Mouse (Mus musculus): ENCODE data around the gene Gipr. TPM values are rescaled to one million over a fixed set of nuclear protein-coding genes. Genes with fewer than 3 reads are reported as not detected.

Gipr gene
- polyA plus RNA-seq, 1 experiment from 2014 or later: 0.76 TPM

- Histone ChIP-seq H3K9me3 (ENCODE audit: control insufficient read depth, low read length) (no peaks in the 10 kb centered on the region), H3K9ac (ENCODE audit: low read length) (no peak overlapping the region), H3K4me1 (ENCODE audit: control insufficient read depth, insufficient read depth, low read length) (no peaks in the 10 kb centered on the region; the same call in 1 of the 2 replicates), H3K27me3 (ENCODE audit: control insufficient read depth, insufficient read depth, low read length) (peaks cover 13% of the 10 kb centered on the region), H3K27ac (ENCODE audit: low read depth, low read length) (no peak overlapping the region), H3K36me3 (ENCODE audit: control insufficient read depth, insufficient read depth, low read length) (no peaks in the 10 kb centered on the region; the same call in 1 of the 2 replicates), H3K4me2 (ENCODE audit: low read depth) (no peak overlapping the region), H3K4me3 (ENCODE audit: low read depth, low read length) (no peak overlapping the region)
- ATAC-seq (ENCODE audit: insufficient read depth, low FRiP score, low TSS enrichment) (no peak), DNase-seq (ENCODE audit: low spot score) (no peak)
- WGBS: 84% methylated on average over 2 of the region's 2 CpGs
Measured at GRCm38 (mm10) chr7:19184250-19184649, 18.3 kb upstream of the Gipr start.

- Histone ChIP-seq H3K9me3 (ENCODE audit: control insufficient read depth, low read length) (no peaks in the 10 kb centered on the region), H3K9ac (ENCODE audit: low read length) (peak overlapping the region; percentile 52), H3K4me1 (ENCODE audit: control insufficient read depth, insufficient read depth, low read length) (peaks cover 2% of the 10 kb centered on the region; the same call in 1 of the 2 replicates), H3K27me3 (ENCODE audit: control insufficient read depth, insufficient read depth, low read length) (peaks cover 38% of the 10 kb centered on the region), H3K4me3 (ENCODE audit: low read depth, low read length) (peak overlapping the region; percentile 37), H3K27ac (ENCODE audit: low read depth, low read length) (no peak overlapping the region), H3K4me2 (ENCODE audit: low read depth) (peak overlapping the region; percentile 60), H3K36me3 (ENCODE audit: control insufficient read depth, insufficient read depth, low read length) (no peaks in the 10 kb centered on the region)
- ATAC-seq (ENCODE audit: insufficient read depth, low FRiP score, low TSS enrichment) (no peak), DNase-seq (ENCODE audit: low spot score) (peak; percentile 68)
- WGBS: 2% methylated on average over 26 of the region's 27 CpGs
Measured at GRCm38 (mm10) chr7:19180862-19181429, 15.0 kb upstream of the Gipr start.

- WGBS: 40% methylated on average over 6 of the region's 6 CpGs
- Histone ChIP-seq H3K4me2 (ENCODE audit: low read depth) (peak overlapping the region; percentile 33; the same call in 1 of the 2 replicates), H3K27ac (ENCODE audit: low read depth, low read length) (no peak overlapping the region), H3K4me1 (ENCODE audit: control insufficient read depth, insufficient read depth, low read length) (peaks cover 2% of the 10 kb centered on the region; the same call in 1 of the 2 replicates), H3K4me3 (ENCODE audit: low read depth, low read length) (no peak overlapping the region; the same call in 1 of the 2 replicates), H3K36me3 (ENCODE audit: control insufficient read depth, insufficient read depth, low read length) (no peaks in the 10 kb centered on the region), H3K27me3 (ENCODE audit: control insufficient read depth, insufficient read depth, low read length) (peaks cover 45% of the 10 kb centered on the region), H3K9me3 (ENCODE audit: control insufficient read depth, low read length) (no peaks in the 10 kb centered on the region), H3K9ac (ENCODE audit: low read length) (no peak overlapping the region)
- ATAC-seq (ENCODE audit: insufficient read depth, low FRiP score, low TSS enrichment): no peak
- DNase-seq (ENCODE audit: low spot score): peak; percentile 6
Measured at GRCm38 (mm10) chr7:19179936-19180335, 14.0 kb upstream of the Gipr start.

GRCm38 (mm10) chr7:19179173-19179572, 13.2 kb upstream of the Gipr start:
- no peaks in the 10 kb centered on the region for H3K36me3 ChIP-seq (ENCODE audit: control insufficient read depth, insufficient read depth, low read length)
- ATAC-seq (ENCODE audit: insufficient read depth, low FRiP score, low TSS enrichment) (no peak), DNase-seq (ENCODE audit: low spot score) (peak; percentile 83)
- peak overlapping the region; percentile 33 for H3K4me2 ChIP-seq (ENCODE audit: low read depth)
- H3K4me3 ChIP-seq (ENCODE audit: low read depth, low read length): peak overlapping the region; percentile 24
- H3K27me3 ChIP-seq (ENCODE audit: control insufficient read depth, insufficient read depth, low read length): peaks cover 48% of the 10 kb centered on the region
- H3K9me3 ChIP-seq (ENCODE audit: control insufficient read depth, low read length): no peaks in the 10 kb centered on the region
- H3K27ac ChIP-seq (ENCODE audit: low read depth, low read length): no peak overlapping the region
- WGBS: under 1% methylated on average over 31 of the region's 32 CpGs
- H3K4me1 ChIP-seq (ENCODE audit: control insufficient read depth, insufficient read depth, low read length): peaks cover 2% of the 10 kb centered on the region; the same call in 1 of the 2 replicates
- H3K9ac ChIP-seq (ENCODE audit: low read length): no peak overlapping the region

GRCm38 (mm10) chr7:19178443-19179092, 12.6 kb upstream of the Gipr start:
- 8% methylated on average over 27 of the region's 27 CpGs for WGBS
- Histone ChIP-seq H3K27me3 (ENCODE audit: control insufficient read depth, insufficient read depth, low read length) (peaks cover 48% of the 10 kb centered on the region), H3K36me3 (ENCODE audit: control insufficient read depth, insufficient read depth, low read length) (no peaks in the 10 kb centered on the region), H3K9ac (ENCODE audit: low read length) (no peak overlapping the region), H3K27ac (ENCODE audit: low read depth, low read length) (no peak overlapping the region), H3K9me3 (ENCODE audit: control insufficient read depth, low read length) (no peaks in the 10 kb centered on the region), H3K4me1 (ENCODE audit: control insufficient read depth, insufficient read depth, low read length) (peaks cover 2% of the 10 kb centered on the region; the same call in 1 of the 2 replicates), H3K4me2 (ENCODE audit: low read depth) (peak overlapping the region; percentile 33), H3K4me3 (ENCODE audit: low read depth, low read length) (peak overlapping the region; percentile 24; the same call in 1 of the 2 replicates)
- ATAC-seq (ENCODE audit: insufficient read depth, low FRiP score, low TSS enrichment): no peak
- peak; percentile 81 for DNase-seq (ENCODE audit: low spot score)

GRCm38 (mm10) chr7:19178035-19178434, 12.1 kb upstream of the Gipr start:
- H3K27me3 ChIP-seq (ENCODE audit: control insufficient read depth, insufficient read depth, low read length): peaks cover 48% of the 10 kb centered on the region
- H3K4me2 ChIP-seq (ENCODE audit: low read depth): peak overlapping the region; percentile 15
- no peak for ATAC-seq (ENCODE audit: insufficient read depth, low FRiP score, low TSS enrichment)
- 10% methylated on average over 18 of the region's 18 CpGs for WGBS
- DNase-seq (ENCODE audit: low spot score): no peak
- no peak overlapping the region for H3K27ac ChIP-seq (ENCODE audit: low read depth, low read length)
- peaks cover 2% of the 10 kb centered on the region; the same call in 1 of the 2 replicates for H3K4me1 ChIP-seq (ENCODE audit: control insufficient read depth, insufficient read depth, low read length)
- no peak overlapping the region for H3K9ac ChIP-seq (ENCODE audit: low read length)
- H3K4me3 ChIP-seq (ENCODE audit: low read depth, low read length): 0 out of 2 replicates have a peak overlapping the region, but pooled peaks have one; percentile 14
- H3K9me3 ChIP-seq (ENCODE audit: control insufficient read depth, low read length): no peaks in the 10 kb centered on the region
- H3K36me3 ChIP-seq (ENCODE audit: control insufficient read depth, insufficient read depth, low read length): no peaks in the 10 kb centered on the region

- H3K27me3 ChIP-seq (ENCODE audit: control insufficient read depth, insufficient read depth, low read length): peaks cover 48% of the 10 kb centered on the region
- DNase-seq (ENCODE audit: low spot score) (no peak), ATAC-seq (ENCODE audit: insufficient read depth, low FRiP score, low TSS enrichment) (no peak)
- H3K9me3 ChIP-seq (ENCODE audit: control insufficient read depth, low read length): no peaks in the 10 kb centered on the region
- H3K4me3 ChIP-seq (ENCODE audit: low read depth, low read length): peak overlapping the region; percentile 35
- H3K4me1 ChIP-seq (ENCODE audit: control insufficient read depth, insufficient read depth, low read length): peaks cover 2% of the 10 kb centered on the region; the same call in 1 of the 2 replicates
- peak overlapping the region; percentile 57 for H3K4me2 ChIP-seq (ENCODE audit: low read depth)
- 54% methylated on average over 7 of the region's 7 CpGs for WGBS
- H3K27ac ChIP-seq (ENCODE audit: low read depth, low read length): no peak overlapping the region
- no peaks in the 10 kb centered on the region for H3K36me3 ChIP-seq (ENCODE audit: control insufficient read depth, insufficient read depth, low read length)
- H3K9ac ChIP-seq (ENCODE audit: low read length): no peak overlapping the region; the same call in 1 of the 2 replicates
Measured at GRCm38 (mm10) chr7:19177216-19177615, 11.3 kb upstream of the Gipr start.

- Histone ChIP-seq H3K4me3 (ENCODE audit: low read depth, low read length) (peak overlapping the region; percentile 35), H3K4me1 (ENCODE audit: control insufficient read depth, insufficient read depth, low read length) (peaks cover 2% of the 10 kb centered on the region; the same call in 1 of the 2 replicates), H3K4me2 (ENCODE audit: low read depth) (peak overlapping the region; percentile 57), H3K36me3 (ENCODE audit: control insufficient read depth, insufficient read depth, low read length) (no peaks in the 10 kb centered on the region), H3K9me3 (ENCODE audit: control insufficient read depth, low read length) (no peaks in the 10 kb centered on the region), H3K27me3 (ENCODE audit: control insufficient read depth, insufficient read depth, low read length) (peaks cover 48% of the 10 kb centered on the region), H3K27ac (ENCODE audit: low read depth, low read length) (no peak overlapping the region), H3K9ac (ENCODE audit: low read length) (peak overlapping the region; percentile 54)
- DNase-seq (ENCODE audit: low spot score) (no peak), ATAC-seq (ENCODE audit: insufficient read depth, low FRiP score, low TSS enrichment) (peak; percentile 33)
- 2% methylated on average over 18 of the region's 21 CpGs for WGBS
Measured at GRCm38 (mm10) chr7:19176516-19176947, 10.6 kb upstream of the Gipr start.
